Comparison of ENCODE assay signal across 9 mouse cellular contexts in the genomic region with DNA sequence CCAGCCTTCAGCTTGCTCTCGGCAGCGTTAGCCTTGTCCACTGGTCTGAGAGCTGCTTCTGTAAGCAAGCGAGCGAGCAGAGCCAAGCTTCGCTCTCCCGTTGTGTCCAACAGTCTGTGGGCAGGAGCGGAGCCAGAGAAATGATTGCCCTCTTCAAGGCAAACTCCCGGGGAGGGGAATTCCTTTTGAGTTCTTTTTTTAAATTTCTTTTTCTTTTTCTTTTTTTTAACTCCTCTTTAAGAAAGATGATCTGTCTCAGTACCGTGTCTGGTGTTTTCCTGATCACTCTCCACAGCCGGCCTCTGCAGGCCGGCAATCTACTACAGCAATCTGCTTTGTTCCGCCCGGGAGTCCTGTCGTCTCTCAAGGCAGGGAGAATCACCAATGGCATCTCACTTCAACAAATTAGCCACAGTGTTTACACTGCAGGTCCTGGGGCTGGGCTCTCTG.
DNase-seq lines count a peak whose midpoint lies in the region; ATAC-seq and TF ChIP-seq lines count a peak whose summit lies in the region.
"Had no signal": no experiment of that assay in that cellular context is flagged by ENCODE, and none has a peak within 500 bp of the region (broad histone marks: within the 10 kb centered on the region; RNA-seq: fewer than 3 reads in every experiment).

No protein-coding gene starts in this region.

- peak; percentile 20; the same call in 1 of the 2 replicates for ATAC-seq in limb, embryonic 12.5 days (ENCODE audit: insufficient number of reproducible peaks, insufficient read depth, low FRiP score, low TSS enrichment, low read depth)

- no peaks in the 10 kb centered on the region for H3K79me2 ChIP-seq in myocyte (ENCODE audit: control insufficient read depth, insufficient read depth)

- DNase-seq in kidney, postnatal 10 days, result peak; percentile 55
- DNase-seq in kidney, adult 11 months, result no peak
- peak; percentile 44 to 53 for DNase-seq in cerebellum, adult 2 months
- peak; percentile 49 for DNase-seq in forelimb bud, embryonic 11.5 days (ENCODE audit: low read depth, low spot score)
- no peak for DNase-seq in spleen, postnatal 36 days (ENCODE audit: low spot score in 2 of 2)
- no peak for DNase-seq in spleen, adult 18-20 months

- WGBS in cerebellum, adult 2 months, result 3% methylated on average over 14 of the region's 14 CpGs
- 6% methylated on average over 14 of the region's 14 CpGs for WGBS in limb, embryonic 12.5 days

- H3K9me3 ChIP-seq in limb, embryonic 12.5 days, result peaks cover 4% of the 10 kb centered on the region; the same call in 1 of the 2 replicates

- H3K36me3 ChIP-seq in limb, embryonic 12.5 days, result no peaks in the 10 kb centered on the region
- H3K36me3 ChIP-seq in myocyte (ENCODE audit: control insufficient read depth, insufficient read depth), result no peaks in the 10 kb centered on the region

- no peak for TF ChIP-seq POLR2A in cerebellum, adult 2 months (IDR thresholded peaks at IDR 0.05; ENCODE audit: borderline replicate concordance, insufficient read depth, low read length)
- no peak for TF ChIP-seq POLR2A in myocyte (IDR thresholded peaks at IDR 0.05; ENCODE audit: insufficient read length, low read depth)

- H3K9ac ChIP-seq in limb, embryonic 12.5 days (replicated peaks), result no peak overlapping the region

- no peak overlapping the region for H3ac ChIP-seq in myocyte (ENCODE audit: control insufficient read depth, insufficient read length)

- H3K27me3 ChIP-seq in cerebellum, adult 2 months (ENCODE audit: control insufficient read depth, insufficient read depth, low read length), result no peaks in the 10 kb centered on the region; the same call in 1 of the 2 replicates
- 0 out of 2 replicates have a peak, but pooled peaks cover 3% of the 10 kb centered on the region for H3K27me3 ChIP-seq in limb, embryonic 12.5 days
- no peaks in the 10 kb centered on the region for H3K27me3 ChIP-seq in myocyte (ENCODE audit: control insufficient read depth, insufficient read depth, insufficient read length)

- H3K4me3 ChIP-seq in cerebellum, adult 2 months (replicated peaks; ENCODE audit: insufficient read depth, low read depth, low read length), result no peak overlapping the region
- no peak overlapping the region for H3K4me3 ChIP-seq in limb, embryonic 12.5 days (replicated peaks)
- no peak overlapping the region for H3K4me3 ChIP-seq in myocyte
- H3K4me3 ChIP-seq: heart, adult 2 months had no signal

- peak overlapping the region; percentile 46 for H3K4me2 ChIP-seq in limb, embryonic 12.5 days
- H3K4me2 ChIP-seq in myocyte (ENCODE audit: low read depth), result peak overlapping the region; percentile 72

- no peaks in the 10 kb centered on the region; the same call in 1 of the 2 replicates for H3K4me1 ChIP-seq in cerebellum, adult 2 months (ENCODE audit: control insufficient read depth, insufficient read depth, low read length)
- peaks cover 33% of the 10 kb centered on the region for H3K4me1 ChIP-seq in limb, embryonic 12.5 days (replicated peaks)

- TF ChIP-seq CTCF in cerebellum, adult 2 months (IDR thresholded peaks at IDR 0.05; ENCODE audit: borderline replicate concordance, insufficient read depth, low read depth, low read length), result no peak

- no peak overlapping the region for H3K27ac ChIP-seq in cerebellum, adult 2 months (ENCODE audit: insufficient read depth, low read length)
- H3K27ac ChIP-seq in limb, embryonic 12.5 days, result peak overlapping the region; percentile 75
- H3K27ac ChIP-seq: heart, adult 2 months had no signal

TF ChIP-seq in myocyte, 11 proteins besides CTCF, POLR2A, EP300 and RAD21:
- TF ChIP-seq TCF12 (IDR thresholded peaks at IDR 0.05; ENCODE audit: insufficient read depth, poor library complexity, severe bottlenecking) (no peak), MYOD1 (IDR thresholded peaks at IDR 0.05; ENCODE audit: control insufficient read depth in 1 of 3, insufficient read length in 2 of 3, low read depth in 2 of 3) (no peak), CEBPB (IDR thresholded peaks at IDR 0.05; ENCODE audit: insufficient read depth, poor library complexity, severe bottlenecking) (no peak), POLR2AphosphoS2 (IDR thresholded peaks at IDR 0.05; ENCODE audit: insufficient read length, low read depth) (no peak), MAX (IDR thresholded peaks at IDR 0.05; ENCODE audit: low read depth) (no peak), E2F4 (IDR thresholded peaks at IDR 0.05; ENCODE audit: insufficient read depth) (no peak), TCF3 (IDR thresholded peaks at IDR 0.05; ENCODE audit: insufficient read length, low read depth) (no peak), SRF (IDR thresholded peaks at IDR 0.05; ENCODE audit: control insufficient read depth, insufficient read length, low read depth) (no peak), MYOG (IDR thresholded peaks at IDR 0.05; ENCODE audit: control insufficient read depth in 1 of 3, insufficient read depth in 1 of 3, insufficient read length in 2 of 3, low read depth in 2 of 3) (no peak)

Comparison
In these comparisons a context has a peak if more than half of its experiments do, and no peak if none do; other contexts are left out.
1. DNase-seq: peak in kidney, postnatal 10 days (single experiment), cerebellum, adult 2 months (2 of 2) and forelimb bud, embryonic 11.5 days (single experiment); none in kidney, adult 11 months (single experiment), spleen, postnatal 36 days (0 of 2) and spleen, adult 18-20 months (0 of 2).